Mouse (Mus musculus) C2C12 (cell line): ENCODE measurements around the gene Prlr. TPM values are rescaled to one million over a fixed set of nuclear protein-coding genes. Genes with fewer than 3 reads are reported as not detected.

Experiments used
- H3K27me3 ChIP-seq: one replicate; pipeline ENCODE4 v1.6.1; 2011; ENCODE audit not compliant: control insufficient read depth, insufficient read depth, insufficient read length
- H3K36me3 ChIP-seq: one replicate; pipeline ENCODE4 v1.6.1; 2011; ENCODE audit not compliant: control insufficient read depth, insufficient read depth
- H3K4me3 ChIP-seq: one replicate; pipeline ENCODE4 v1.5.1; 2011; ENCODE audit warnings: mild to moderate bottlenecking, control low read depth; ENCODE audit not compliant: poor library complexity, insufficient read depth, severe bottlenecking
- H3K79me2 ChIP-seq: one replicate; pipeline ENCODE4 v1.6.1; 2011; ENCODE audit not compliant: control insufficient read depth, insufficient read depth
- H3K79me3 ChIP-seq: one replicate; pipeline ENCODE4 v1.6.1; 2011; ENCODE audit warnings: low read depth, control low read depth
- H3ac ChIP-seq: one replicate; pipeline ENCODE3; 2011; ENCODE audit warnings: low read depth; ENCODE audit not compliant: control insufficient read depth, insufficient read length
- CEBPB ChIP-seq: IDR thresholded peaks from one replicate; pipeline ENCODE4 v1.6.1; 2011; ENCODE audit warnings: low read depth, mild to moderate bottlenecking, control low read depth, moderate library complexity
- CTCF ChIP-seq: IDR thresholded peaks from one replicate; pipeline ENCODE4 v1.5.1; 2011; ENCODE audit not compliant: control insufficient read depth, insufficient read depth, insufficient read length
- FOSL1 ChIP-seq: IDR thresholded peaks from one replicate; pipeline ENCODE4 v1.8.0; 2011; ENCODE audit warnings: mild to moderate bottlenecking, low read length; ENCODE audit not compliant: poor library complexity, insufficient read depth, severe bottlenecking
- MAX ChIP-seq: IDR thresholded peaks from one replicate; pipeline ENCODE4 v1.6.1; 2011; ENCODE audit warnings: mild to moderate bottlenecking, control low read depth
- MYOD1 ChIP-seq: IDR thresholded peaks from one replicate; pipeline ENCODE4 v1.6.1; 2011; ENCODE audit warnings: low read depth; ENCODE audit not compliant: control insufficient read depth, insufficient read length
- MYOG ChIP-seq: IDR thresholded peaks from one replicate; pipeline ENCODE4 v1.6.1; 2011; ENCODE audit not compliant: control insufficient read depth, insufficient read length; ENCODE audit errors: extremely low read depth
- USF1 ChIP-seq: IDR thresholded peaks from one replicate; pipeline ENCODE4 v1.6.1; 2011; ENCODE audit warnings: low read depth, mild to moderate bottlenecking, control low read depth, moderate library complexity
- polyA plus RNA-seq: library from polyadenylated mRNA; unstranded; fragments of >200 nt; fragmentation: generic; extraction: Trizol; gene quantifications from one replicate; pipeline ENCODE4 v1.2.1, GENCODE M21; 2012; ENCODE audit warnings: missing spikeins

Prlr gene
- polyA plus RNA-seq, 1 experiment: 0.07 TPM

GRCm38 (mm10) chr15:10262219-10262618 lies 85.2 kb downstream of the Prlr start:
- H3K79me3 ChIP-seq: no peaks in the 10 kb centered on the region
- no peaks in the 10 kb centered on the region for H3K79me2 ChIP-seq
- peaks cover 4% of the 10 kb centered on the region for H3K27me3 ChIP-seq
- H3ac ChIP-seq: no peak overlapping the region
- H3K4me3 ChIP-seq: no peak overlapping the region
- no peaks in the 10 kb centered on the region for H3K36me3 ChIP-seq
- TF ChIP-seq FOSL1 (no peak), MAX (no peak), MYOG (no peak), CEBPB (no peak), CTCF (no peak), USF1 (no peak), MYOD1 (no peak)

- no peaks in the 10 kb centered on the region for H3K79me2 ChIP-seq
- H3K79me3 ChIP-seq: no peaks in the 10 kb centered on the region
- TF ChIP-seq FOSL1: no peak
- TF ChIP-seq CTCF: no peak
- no peak for TF ChIP-seq MAX
- no peak for TF ChIP-seq CEBPB
- TF ChIP-seq MYOG: no peak
- no peak for TF ChIP-seq USF1
- TF ChIP-seq MYOD1: no peak
- H3K36me3 ChIP-seq: no peaks in the 10 kb centered on the region
- H3ac ChIP-seq: no peak overlapping the region
- H3K27me3 ChIP-seq: peaks cover 4% of the 10 kb centered on the region
- H3K4me3 ChIP-seq: no peak overlapping the region
Observed at GRCm38 (mm10) chr15:10262641-10263040, 85.6 kb downstream of the Prlr start.

DNA sequence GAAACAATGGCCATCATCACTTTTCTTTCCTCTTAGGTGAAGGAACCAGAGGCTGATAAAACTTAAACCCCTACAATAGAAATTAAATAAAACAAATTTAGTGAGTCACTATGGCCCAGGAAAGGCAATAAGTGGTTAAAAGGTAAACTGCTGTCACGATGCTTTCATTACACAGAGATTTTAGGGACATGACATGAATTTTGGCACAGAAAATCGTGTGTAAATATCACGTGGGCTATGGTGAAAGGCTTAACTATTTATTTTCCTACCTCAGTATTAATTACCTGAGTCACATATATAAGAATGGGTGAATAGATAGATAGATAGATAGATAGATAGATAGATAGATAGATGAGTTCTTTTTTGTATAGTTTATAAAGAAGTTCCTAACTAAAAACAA lies 86.4 kb downstream of the Prlr start:
- Histone ChIP-seq H3K4me3 (no peak overlapping the region), H3K36me3 (no peaks in the 10 kb centered on the region), H3ac (no peak overlapping the region), H3K79me3 (no peaks in the 10 kb centered on the region), H3K79me2 (no peaks in the 10 kb centered on the region), H3K27me3 (no peaks in the 10 kb centered on the region)
- no peak for TF ChIP-seq CEBPB
- TF ChIP-seq MYOG: no peak
- TF ChIP-seq MYOD1: no peak
- no peak for TF ChIP-seq MAX
- TF ChIP-seq FOSL1: no peak
- TF ChIP-seq CTCF: no peak
- TF ChIP-seq USF1: no peak

DNA sequence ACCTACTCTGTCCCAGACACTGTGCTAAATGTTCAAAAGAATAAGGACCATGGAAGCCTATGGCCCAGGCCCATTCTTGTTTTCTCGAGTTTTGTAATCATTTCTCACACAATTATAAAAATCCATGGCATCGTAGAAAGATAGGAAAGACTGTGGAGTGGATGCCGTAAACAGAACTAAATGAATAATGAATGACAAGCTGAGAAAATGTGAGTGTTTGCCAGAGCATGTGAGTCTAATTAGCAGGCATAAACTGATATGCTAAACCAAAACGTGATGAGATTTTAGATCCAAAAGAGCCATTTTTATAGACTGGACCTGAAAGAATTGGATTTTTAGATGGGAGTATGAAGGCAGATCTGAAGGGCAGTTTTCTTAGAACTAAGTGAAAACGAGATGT lies 87.8 kb downstream of the Prlr start:
- TF ChIP-seq FOSL1 (no peak), MYOD1 (no peak), CTCF (no peak), MAX (no peak), MYOG (no peak), USF1 (no peak), CEBPB (no peak)
- no peaks in the 10 kb centered on the region for H3K79me2 ChIP-seq
- H3K27me3 ChIP-seq: no peaks in the 10 kb centered on the region
- H3ac ChIP-seq: no peak overlapping the region
- no peaks in the 10 kb centered on the region for H3K36me3 ChIP-seq
- H3K79me3 ChIP-seq: no peaks in the 10 kb centered on the region
- H3K4me3 ChIP-seq: no peak overlapping the region

GRCm38 (mm10) chr15:10267251-10267650 lies 90.2 kb downstream of the Prlr start:
- Histone ChIP-seq H3K79me3 (no peaks in the 10 kb centered on the region), H3K4me3 (no peak overlapping the region), H3K27me3 (no peaks in the 10 kb centered on the region), H3K79me2 (no peaks in the 10 kb centered on the region), H3K36me3 (no peaks in the 10 kb centered on the region), H3ac (no peak overlapping the region)
- TF ChIP-seq CEBPB (no peak), CTCF (no peak), MAX (no peak), FOSL1 (no peak)

- no peak overlapping the region for H3K4me3 ChIP-seq
- no peak for TF ChIP-seq CEBPB
- no peak for TF ChIP-seq MYOD1
- TF ChIP-seq USF1: no peak
- TF ChIP-seq FOSL1: no peak
- TF ChIP-seq MAX: no peak
- no peak for TF ChIP-seq CTCF
- TF ChIP-seq MYOG: no peak
- no peaks in the 10 kb centered on the region for H3K27me3 ChIP-seq
- H3K79me2 ChIP-seq: no peaks in the 10 kb centered on the region
- H3ac ChIP-seq: no peak overlapping the region
- H3K79me3 ChIP-seq: no peaks in the 10 kb centered on the region
- H3K36me3 ChIP-seq: no peaks in the 10 kb centered on the region
Observed at GRCm38 (mm10) chr15:10276386-10276785, 99.3 kb downstream of the Prlr start.
